Mouse (Mus musculus) ES-E14 (cell line): ENCODE results near the gene Olfr1426. TPM values are rescaled to one million over a fixed set of nuclear protein-coding genes. Genes with fewer than 3 reads are reported as not detected.

Experiments used
- DNase-seq: peaks from one replicate; pipeline ENCODE4 v3.0.0-alpha.2; 2013; ENCODE audit warnings: low read depth, low spot score
- H3K27ac ChIP-seq: 2 replicates; pipeline ENCODE4 v1.5.1; 2012; ENCODE audit warnings: low read depth, mild to moderate bottlenecking, low read length, moderate library complexity, mixed read lengths; ENCODE audit not compliant: poor library complexity, insufficient read depth, severe bottlenecking
- H3K36me3 ChIP-seq: 2 replicates; pipeline ENCODE4 v1.6.1; 2012; ENCODE audit warnings: mild to moderate bottlenecking, low read length, moderate library complexity, mixed read lengths; ENCODE audit not compliant: control insufficient read depth, poor library complexity, insufficient read depth, severe bottlenecking
- H3K4me1 ChIP-seq, 2 experiments: fragments of 150-350 bp in 1 of 2; sonication (generic) in 1 of 2; 2 replicates each; pipeline ENCODE4 v1.6.1; 2012; ENCODE audit warnings: low read length in 2 of 2, mild to moderate bottlenecking in 1 of 2, mixed read lengths in 1 of 2; ENCODE audit not compliant: control insufficient read depth in 2 of 2, insufficient read depth in 2 of 2, poor library complexity in 1 of 2
- H3K4me3 ChIP-seq, 2 experiments: fragments of 150-350 bp in 1 of 2; sonication (generic) in 1 of 2; 2 replicates each; pipeline ENCODE4 v1.5.1; 2012; ENCODE audit warnings: low read length in 2 of 2, low read depth in 1 of 2, mild to moderate bottlenecking in 1 of 2, mixed read lengths in 1 of 2; ENCODE audit not compliant: insufficient read depth in 1 of 2, poor library complexity in 1 of 2, severe bottlenecking in 1 of 2
- H3K9ac ChIP-seq: 2 replicates; pipeline ENCODE4 v1.6.1; 2012; ENCODE audit warnings: low read depth, mild to moderate bottlenecking, low read length, mixed read lengths; ENCODE audit not compliant: poor library complexity, insufficient read depth, severe bottlenecking
- H3K9me3 ChIP-seq: fragments of 150-350 bp; sonication (generic); 2 replicates; pipeline ENCODE4 v1.6.1; 2012; ENCODE audit warnings: low read depth, mild to moderate bottlenecking, low read length; ENCODE audit not compliant: control insufficient read depth, insufficient read depth
- CHD2 ChIP-seq: IDR thresholded peaks from 2 replicates; pipeline ENCODE4 v1.6.1; 2014; ENCODE audit warnings: mild to moderate bottlenecking, low read depth, low read length, inconsistent platforms
- HCFC1 ChIP-seq: IDR thresholded peaks from 2 replicates; pipeline ENCODE4 v1.6.1; 2012; ENCODE audit warnings: low read length, inconsistent platforms, borderline replicate concordance; ENCODE audit not compliant: insufficient read depth
- MAFK ChIP-seq: IDR thresholded peaks from 2 replicates; pipeline ENCODE4 v1.6.1; 2014; ENCODE audit warnings: mild to moderate bottlenecking, low read depth, low read length, inconsistent platforms; ENCODE audit not compliant: insufficient read depth
- ZC3H11A ChIP-seq: IDR thresholded peaks from 2 replicates; pipeline ENCODE4 v1.6.1; 2012; ENCODE audit warnings: low read depth, mild to moderate bottlenecking, inconsistent platforms, low read length, borderline replicate concordance
- ZNF384 ChIP-seq: IDR thresholded peaks from 2 replicates; pipeline ENCODE4 v1.6.1; 2012; ENCODE audit warnings: low read depth, low read length, inconsistent platforms
- in situ Hi-C, 2 experiments: fragments of 600-800 bp; cut with MboI; formaldehyde crosslinking; loops; one replicate each; pipeline ENCODE4 v1.15.1; 2025; ENCODE audit warnings: low sequenced_read_pairs in 2 of 2, inconsistent platforms in 1 of 2; ENCODE audit not compliant: unreplicated experiment in 2 of 2
- total RNA-seq: library from RNA; depleted of rRNA; stranded (reverse); fragments of 300-350 nt; gene quantifications from 2 replicates; pipeline ENCODE4 v1.2.3, GENCODE M21; 2012; rRNA removed

The Olfr1426 gene
- total RNA-seq, 1 experiment, result not detected

GRCm38 (mm10) chr19:12043163-12043562 lies 48.6 kb downstream of the Olfr1426 start:
- H3K36me3 ChIP-seq, result no peaks in the 10 kb centered on the region
- no peaks in the 10 kb centered on the region for H3K4me1 ChIP-seq
- H3K27ac ChIP-seq, result no peak overlapping the region
- H3K9me3 ChIP-seq, result no peaks in the 10 kb centered on the region
- TF ChIP-seq CHD2 (no peak), ZNF384 (no peak), MAFK (no peak), ZC3H11A (no peak), HCFC1 (no peak)
- H3K9ac ChIP-seq, result no peak overlapping the region
- no peak for DNase-seq
- H3K4me3 ChIP-seq, result no peak overlapping the region
- in situ Hi-C loops, result no loop called here

- in situ Hi-C loops, result no loop called here
- Histone ChIP-seq H3K27ac (no peak within 1 kb of the TSS), H3K4me3 (no peak within 1 kb of the TSS), H3K9ac (no peak within 1 kb of the TSS), H3K36me3 (no peaks in the 10 kb centered on the region), H3K9me3 (no peaks in the 10 kb centered on the region), H3K4me1 (no peaks in the 10 kb centered on the region)
- TF ChIP-seq HCFC1 (no peak), ZNF384 (no peak)
- no peak for DNase-seq
Measured at GRCm38 (mm10) chr19:12041217-12041616, 50.6 kb downstream of the Olfr1426 start, which contains the start of gene Olfr1423. Gene Olfr1423 (minus strand): TSS chr19:12041317.

- in situ Hi-C loops, result no loop called here
- no peak overlapping the region for H3K27ac ChIP-seq
- DNase-seq, result no peak
- no peak overlapping the region for H3K4me3 ChIP-seq
- no peaks in the 10 kb centered on the region for H3K9me3 ChIP-seq
- no peaks in the 10 kb centered on the region for H3K36me3 ChIP-seq
- no peak overlapping the region for H3K9ac ChIP-seq
- no peaks in the 10 kb centered on the region for H3K4me1 ChIP-seq
- TF ChIP-seq HCFC1 (no peak), CHD2 (no peak), ZNF384 (0 out of 2 replicates have a peak, but pooled peaks have one; percentile 13), MAFK (no peak), ZC3H11A (no peak)
Measured at GRCm38 (mm10) chr19:12037727-12038126, 54.1 kb downstream of the Olfr1426 start.

Other genes with a start within 250 kb of the Olfr1426 start
- gene Olfr1418, start 230.9 kb downstream of the Olfr1426 start, total RNA-seq, result not detected in 2 replicates
- not detected in 2 replicates for gene Olfr1419, start 216.9 kb downstream of the Olfr1426 start, total RNA-seq
- not detected in 2 replicates for gene Olfr1420, start 205.4 kb downstream of the Olfr1426 start, total RNA-seq
- gene Patl1, start 179.6 kb downstream of the Olfr1426 start, total RNA-seq, result 9.8 and 10.7 TPM in 2 replicates
- 15.8 and 18.5 TPM in 2 replicates for gene Osbp, start 126.1 kb downstream of the Olfr1426 start, total RNA-seq
- gene Olfr1423, start 50.7 kb downstream of the Olfr1426 start, total RNA-seq, result 0.11 and 0.27 TPM in 2 replicates
- not detected in 2 replicates for gene Olfr1424, start 29.3 kb downstream of the Olfr1426 start, total RNA-seq
- 0.21 TPM in 1 of 2 replicates, not detected in the other for gene Olfr1425, start 14.3 kb downstream of the Olfr1426 start, total RNA-seq
- 0.18 TPM in 1 of 2 replicates, not detected in the other for gene Olfr1427, start 11.3 kb upstream of the Olfr1426 start, total RNA-seq
- gene Olfr1428, start 23.9 kb upstream of the Olfr1426 start, total RNA-seq, result not detected in 2 replicates
- gene Olfr76, start 31.2 kb upstream of the Olfr1426 start, total RNA-seq, result not detected in 2 replicates
- gene Olfr1555-ps1, start 78.1 kb upstream of the Olfr1426 start, total RNA-seq, result not detected in 2 replicates
- gene Olfr1431, start 108.6 kb upstream of the Olfr1426 start, total RNA-seq, result 0.18 TPM in 1 of 2 replicates, not detected in the other
- not detected in 2 replicates for gene Olfr1432, start 140.6 kb upstream of the Olfr1426 start, total RNA-seq
- not detected in 2 replicates for gene Olfr262, start 149.6 kb upstream of the Olfr1426 start, total RNA-seq
- gene Olfr235, start 169.0 kb upstream of the Olfr1426 start, total RNA-seq, result not detected in 2 replicates
- gene Olfr1434, start 187.8 kb upstream of the Olfr1426 start, total RNA-seq, result not detected in 2 replicates
- not detected in 2 replicates for gene Olfr1436, start 207.1 kb upstream of the Olfr1426 start, total RNA-seq
- gene Olfr1437, start 233.1 kb upstream of the Olfr1426 start, total RNA-seq, result not detected in 2 replicates
- not detected in 2 replicates for gene Olfr1438-ps1, start 243.9 kb upstream of the Olfr1426 start, total RNA-seq